Mouse (Mus musculus): ENCODE data around the gene Exog.

Exog gene

DNA sequence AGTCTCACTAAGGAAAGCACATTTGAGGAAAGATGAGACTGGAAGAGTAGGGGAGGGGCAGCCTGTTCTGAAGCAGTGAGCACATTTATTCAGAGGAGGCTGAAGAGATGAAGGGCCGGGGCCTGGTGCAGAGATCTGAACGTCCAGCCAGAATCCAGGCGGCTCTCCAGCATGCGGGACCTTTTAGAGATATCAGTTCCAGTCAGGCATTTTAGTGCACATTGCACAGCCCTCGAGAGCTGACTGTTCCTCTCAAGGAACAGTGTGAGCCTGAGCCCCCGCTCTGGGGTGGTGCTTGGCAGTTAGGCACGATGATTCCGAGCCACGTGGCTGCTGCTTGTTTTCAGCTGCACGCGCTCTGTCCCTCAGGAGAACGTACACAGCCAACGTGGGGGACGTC, 12.4 kb downstream of the Exog start:
- in situ Hi-C loops (cut with MboI; ENCODE audit: low sequenced_read_pairs), result no loop called here

DNA sequence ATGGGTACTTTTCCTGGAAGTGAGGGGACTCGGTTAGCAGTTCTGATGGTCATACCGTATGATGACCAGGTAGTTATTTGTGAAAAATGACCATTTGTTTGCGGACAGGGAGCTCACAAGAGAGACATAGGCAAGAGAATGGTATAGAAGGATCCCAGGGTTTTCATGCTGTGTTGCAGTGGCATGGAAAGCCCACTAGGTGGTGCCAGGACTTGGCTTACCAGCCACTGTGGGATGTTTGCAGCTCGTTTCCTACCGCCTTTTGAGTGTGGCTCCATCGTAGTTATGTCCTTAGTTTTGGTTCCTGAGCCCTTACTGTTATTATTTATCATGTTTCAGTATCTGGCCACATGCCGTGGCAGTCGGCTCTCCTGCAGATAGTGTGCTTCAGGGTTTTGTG, 15.7 kb downstream of the Exog start:
- in situ Hi-C loops (cut with MboI; ENCODE audit: low sequenced_read_pairs), result loop anchor here (10.0 kb wide), 1 partner anchor 114 kb away; the partner anchor contains the start of gene Scn5a

DNA sequence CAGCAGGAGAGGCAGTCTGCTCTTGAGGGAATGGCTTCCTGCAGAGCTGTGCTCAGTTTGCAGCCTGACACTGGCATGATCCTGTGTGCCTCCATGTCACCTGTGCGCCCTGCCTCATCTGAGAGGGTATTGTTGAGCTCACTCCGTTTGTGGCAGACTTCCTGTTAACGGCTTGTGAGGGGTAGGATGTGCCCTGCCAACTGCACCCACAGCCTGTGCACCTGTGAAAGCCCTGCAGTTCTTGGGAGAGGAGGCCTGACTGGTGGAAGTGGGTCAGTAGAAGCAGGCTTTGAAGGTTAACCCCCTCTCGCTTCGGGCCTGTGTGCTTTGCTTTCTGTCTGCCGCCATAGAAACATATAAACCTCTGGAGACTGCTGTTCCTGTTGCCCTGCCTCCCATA, 20.3 kb downstream of the Exog start:
- in situ Hi-C loops (cut with MboI; ENCODE audit: low sequenced_read_pairs), result loop anchor here (10.0 kb wide), 1 partner anchor 110 kb away; the partner anchor contains the start of gene Scn5a

DNA sequence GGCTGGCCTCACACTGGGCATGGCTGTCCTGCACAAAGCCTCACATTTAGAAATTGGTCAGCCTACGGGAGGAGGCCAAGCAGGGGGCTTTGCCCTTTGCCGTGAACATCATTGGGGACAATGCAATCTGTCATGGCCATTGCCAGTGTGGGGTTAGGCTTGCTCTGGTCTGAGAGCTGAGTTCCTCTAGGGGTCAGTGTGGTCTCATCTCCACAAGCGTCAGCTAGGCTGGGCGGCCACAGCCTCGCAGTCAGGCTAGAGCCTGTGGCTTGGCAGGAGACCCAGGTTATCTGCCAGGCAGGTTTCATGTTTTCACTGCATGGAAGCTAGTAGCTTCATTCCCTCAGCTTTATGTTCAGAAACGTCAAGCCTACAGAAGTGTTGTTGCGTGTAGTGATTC, 20.9 kb downstream of the Exog start:
- in situ Hi-C loops (cut with MboI; ENCODE audit: low sequenced_read_pairs), result loop anchor here (10.0 kb wide), 1 partner anchor 109 kb away; the partner anchor contains the start of gene Scn5a

DNA sequence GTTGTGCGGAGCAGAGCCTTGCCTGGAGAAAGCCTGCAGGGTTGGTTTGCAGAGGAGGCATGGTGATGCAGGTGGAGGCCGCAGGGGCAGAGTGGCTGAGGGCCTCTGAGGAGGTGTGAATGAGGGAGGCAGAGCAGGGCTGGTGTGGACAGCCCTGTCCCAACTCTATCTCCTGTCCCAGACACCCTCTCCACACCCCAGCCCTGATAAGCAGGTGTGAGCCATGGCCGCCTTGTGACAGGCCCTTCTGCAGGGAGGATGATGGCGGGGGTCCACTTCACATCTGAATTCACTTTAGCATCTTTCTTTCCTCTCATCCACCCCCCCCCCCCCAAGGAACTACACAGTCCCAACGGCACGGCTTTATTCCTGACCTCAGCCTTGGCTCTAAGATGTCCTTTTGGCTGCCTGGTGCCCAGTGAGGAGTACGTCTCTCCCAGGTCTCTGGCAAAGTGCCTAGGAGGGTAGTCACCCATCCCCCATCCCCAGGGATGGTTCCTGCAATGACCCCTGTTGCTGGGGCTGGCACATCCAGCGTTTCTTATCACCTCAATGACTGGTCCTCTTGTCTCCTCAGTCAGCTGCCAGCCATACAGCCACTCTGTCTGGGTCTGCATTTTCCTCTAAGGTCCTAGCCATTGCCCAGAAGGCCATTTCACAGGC, 25.1 kb downstream of the Exog start:
- in situ Hi-C loops (cut with MboI; ENCODE audit: low sequenced_read_pairs), result loop anchor here (10.0 kb wide), 1 partner anchor 105 kb away; the partner anchor contains the start of gene Scn5a

DNA sequence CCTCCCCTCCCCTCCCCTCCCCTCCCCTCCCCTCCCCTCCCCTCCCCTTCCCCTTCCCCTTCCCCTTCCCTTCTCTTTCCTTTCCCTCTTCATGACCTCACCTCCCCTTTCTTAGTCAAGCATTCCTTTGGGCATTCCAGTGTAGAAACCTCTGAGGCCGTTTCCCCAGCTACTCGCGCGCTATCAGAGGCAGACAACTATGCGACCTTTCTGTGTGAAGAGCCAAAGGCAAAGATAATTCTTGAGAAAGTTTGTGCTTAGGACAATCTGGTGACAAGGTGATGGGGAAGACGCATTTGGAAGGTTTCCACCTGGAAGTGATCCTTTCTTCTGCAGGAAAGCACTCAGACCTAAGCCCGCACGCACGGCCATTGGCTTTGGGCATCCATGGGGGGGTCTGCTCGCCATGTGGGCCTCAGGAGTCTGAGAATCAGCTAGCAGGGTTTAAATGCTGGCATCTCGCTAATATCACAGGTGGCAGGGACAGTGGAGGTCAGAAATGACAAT, 27.7 kb downstream of the Exog start:
- in situ Hi-C loops (cut with MboI; ENCODE audit: low sequenced_read_pairs), result no loop called here

DNA sequence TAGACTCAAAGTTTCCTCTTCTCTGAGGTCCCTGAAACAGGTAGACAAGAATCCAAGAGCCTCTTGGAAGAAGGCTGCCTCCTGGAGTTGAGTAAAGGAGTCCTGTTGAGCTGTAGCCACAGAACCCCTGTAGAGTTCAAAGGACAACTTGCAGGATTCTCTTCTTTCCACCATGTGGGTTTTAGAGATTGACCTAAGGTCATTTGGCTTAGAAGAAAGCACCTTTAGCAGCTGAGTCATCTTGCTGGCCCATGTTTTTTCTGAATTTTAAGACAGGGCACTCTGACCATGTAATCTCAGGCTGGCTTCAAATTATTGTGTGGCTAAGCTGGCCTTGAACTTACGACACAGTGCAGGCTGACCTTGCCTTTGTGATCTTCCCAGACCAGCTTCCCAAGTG, 28.3 kb downstream of the Exog start:
- in situ Hi-C loops (cut with MboI; ENCODE audit: low sequenced_read_pairs), result no loop called here

DNA sequence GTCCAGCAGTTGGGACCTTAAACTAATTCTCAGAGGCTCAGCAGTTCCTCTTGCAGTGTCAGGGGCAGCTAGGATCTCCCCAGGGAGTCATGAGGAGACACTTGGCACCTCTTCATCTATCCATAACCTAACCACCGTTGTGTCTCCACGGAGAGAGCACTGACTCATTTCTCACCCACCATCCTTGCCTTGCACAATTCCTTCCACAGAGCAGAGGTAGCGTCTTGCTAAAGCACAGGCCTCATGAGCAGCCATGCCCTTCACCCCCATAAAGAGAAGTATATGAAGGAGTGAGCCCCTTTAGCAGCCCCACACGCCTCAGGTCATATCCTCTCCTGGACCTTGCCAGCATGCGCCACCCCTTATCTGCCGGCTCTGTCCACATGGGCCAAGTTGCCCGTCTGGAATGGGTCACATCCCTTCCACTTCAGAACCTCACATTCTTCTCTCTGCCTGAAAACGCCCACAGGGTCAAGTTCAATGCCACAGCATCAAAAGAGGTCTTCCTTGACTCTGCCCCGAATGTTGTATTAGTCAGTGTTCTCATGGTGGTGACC, 28.9 kb downstream of the Exog start:
- in situ Hi-C loops (cut with MboI; ENCODE audit: low sequenced_read_pairs), result no loop called here

DNA sequence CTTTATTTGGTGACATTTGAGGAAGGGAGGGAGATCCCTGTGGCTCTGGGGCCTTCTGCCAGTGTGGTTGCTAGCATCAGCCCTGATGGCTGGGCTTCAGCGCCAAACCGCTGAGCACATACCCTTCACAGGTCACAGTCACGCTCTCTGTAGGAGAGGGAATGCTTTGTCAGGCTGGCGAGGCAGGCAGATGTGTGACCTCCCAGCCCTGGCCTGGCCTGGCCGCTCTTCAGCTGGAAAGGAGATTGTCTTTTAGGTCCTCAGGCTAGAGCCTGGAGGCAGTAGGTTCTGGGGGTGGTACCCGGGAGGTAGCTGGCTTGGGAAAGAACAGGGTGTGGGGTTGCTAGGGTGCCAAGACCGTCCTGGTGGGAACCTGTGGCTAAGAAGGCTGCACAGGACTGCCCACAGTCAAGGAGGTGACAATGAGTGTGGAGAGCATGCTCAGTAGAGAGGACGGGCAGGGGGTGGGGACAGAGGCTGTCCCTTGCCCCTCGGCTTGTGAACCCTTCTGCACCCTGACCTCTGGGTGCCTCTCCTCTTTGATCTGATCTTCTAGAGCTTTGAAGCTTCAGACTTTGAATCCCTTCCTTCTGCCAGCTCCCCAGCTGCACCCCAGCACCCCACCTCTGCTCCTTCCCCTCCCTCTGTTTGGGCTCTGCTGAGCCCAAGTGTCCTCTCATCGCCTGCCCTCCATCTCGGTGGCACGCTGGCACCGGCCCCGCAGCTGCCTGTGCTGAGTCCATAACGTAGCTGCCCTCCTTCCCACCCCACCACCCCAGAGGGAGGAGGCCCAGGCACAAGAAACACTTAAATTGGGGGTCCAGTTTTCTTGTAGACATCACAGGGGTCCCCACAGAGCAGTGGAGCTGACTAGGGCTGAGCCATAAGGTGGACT, 30.2 kb downstream of the Exog start:
- in situ Hi-C loops (cut with MboI; ENCODE audit: low sequenced_read_pairs), result no loop called here

DNA sequence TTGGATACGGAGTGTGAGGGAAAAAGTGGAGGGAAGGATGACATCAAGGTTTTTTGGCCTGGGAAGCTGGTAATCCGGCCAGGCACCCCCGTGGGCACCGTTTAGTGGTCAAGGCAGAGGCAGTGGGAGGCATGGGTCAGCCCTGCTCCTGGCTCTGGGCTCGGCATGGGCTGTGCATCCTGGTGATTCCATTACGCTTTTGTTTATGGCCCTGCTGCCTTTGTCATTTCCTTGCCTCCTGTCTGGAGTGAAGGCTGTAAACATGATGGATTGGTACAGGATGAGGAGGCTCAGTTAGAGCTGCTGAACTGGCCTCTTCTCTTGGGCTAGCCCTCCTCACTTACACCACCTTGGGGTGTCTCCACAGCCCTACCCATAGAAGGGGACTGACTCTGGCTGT, 33.0 kb downstream of the Exog start:
- in situ Hi-C loops (cut with MboI; ENCODE audit: low sequenced_read_pairs), result no loop called here

DNA sequence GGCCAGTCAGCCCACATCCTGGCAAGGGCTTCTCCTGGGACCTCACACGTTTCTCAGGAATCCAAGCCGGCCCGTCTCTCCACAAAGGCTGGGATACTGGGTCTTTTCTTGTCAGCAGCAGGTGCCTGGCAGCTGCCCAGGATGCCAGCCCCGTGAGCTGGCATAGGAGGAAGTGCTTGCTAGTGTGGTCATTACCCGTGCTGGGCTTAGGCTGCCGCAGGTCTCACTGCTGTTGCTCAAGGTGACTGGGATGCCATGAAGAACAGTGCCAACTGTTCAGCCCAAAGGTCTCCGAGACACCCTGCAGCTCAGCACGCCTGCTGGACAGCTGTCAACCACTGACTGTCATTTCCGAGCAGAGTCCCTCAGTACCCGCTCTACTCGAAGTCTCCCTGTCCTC, 33.6 kb downstream of the Exog start:
- in situ Hi-C loops (cut with MboI; ENCODE audit: low sequenced_read_pairs), result no loop called here

DNA sequence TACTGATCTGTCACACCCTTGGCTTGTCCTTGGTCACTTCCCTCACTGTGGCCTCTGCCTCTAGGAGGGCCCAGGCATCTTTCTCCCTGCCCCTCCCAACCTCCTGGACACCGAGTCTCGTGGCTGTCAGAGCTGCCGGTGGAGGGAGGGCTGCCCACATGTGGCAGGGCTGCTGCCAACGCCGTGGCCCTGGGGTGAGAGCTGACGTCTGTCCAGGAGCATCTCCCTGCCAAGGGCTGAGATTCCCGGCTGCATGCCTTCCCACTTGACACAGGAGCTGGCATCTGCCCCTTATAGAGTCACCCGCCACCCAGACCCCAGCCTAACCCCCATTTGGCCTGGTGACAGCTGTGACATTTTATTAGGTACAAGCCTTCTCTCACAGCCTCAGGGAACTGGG, 34.6 kb downstream of the Exog start:
- in situ Hi-C loops (cut with MboI; ENCODE audit: low sequenced_read_pairs), result no loop called here

DNA sequence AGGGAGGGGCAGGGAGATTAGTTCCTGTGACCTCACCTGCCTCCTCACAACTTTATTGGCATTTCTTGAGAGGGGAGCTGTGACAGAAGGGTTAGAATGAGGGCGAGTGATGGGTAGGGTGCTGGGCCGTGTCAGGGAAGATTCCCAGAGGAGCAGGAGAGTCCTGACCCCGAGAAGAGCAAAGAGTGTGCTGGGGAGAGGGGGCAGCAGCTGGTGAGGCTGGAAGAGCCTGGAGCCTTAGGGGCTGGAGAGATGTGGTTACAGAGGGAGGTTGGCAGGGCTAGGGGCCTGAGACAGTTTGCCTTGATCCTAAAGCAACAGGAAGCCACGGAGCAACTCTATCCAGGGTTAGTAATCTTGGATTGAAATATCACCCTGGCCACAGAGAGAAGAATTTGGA, 36.9 kb downstream of the Exog start:
- in situ Hi-C loops (cut with MboI; ENCODE audit: low sequenced_read_pairs), result no loop called here

DNA sequence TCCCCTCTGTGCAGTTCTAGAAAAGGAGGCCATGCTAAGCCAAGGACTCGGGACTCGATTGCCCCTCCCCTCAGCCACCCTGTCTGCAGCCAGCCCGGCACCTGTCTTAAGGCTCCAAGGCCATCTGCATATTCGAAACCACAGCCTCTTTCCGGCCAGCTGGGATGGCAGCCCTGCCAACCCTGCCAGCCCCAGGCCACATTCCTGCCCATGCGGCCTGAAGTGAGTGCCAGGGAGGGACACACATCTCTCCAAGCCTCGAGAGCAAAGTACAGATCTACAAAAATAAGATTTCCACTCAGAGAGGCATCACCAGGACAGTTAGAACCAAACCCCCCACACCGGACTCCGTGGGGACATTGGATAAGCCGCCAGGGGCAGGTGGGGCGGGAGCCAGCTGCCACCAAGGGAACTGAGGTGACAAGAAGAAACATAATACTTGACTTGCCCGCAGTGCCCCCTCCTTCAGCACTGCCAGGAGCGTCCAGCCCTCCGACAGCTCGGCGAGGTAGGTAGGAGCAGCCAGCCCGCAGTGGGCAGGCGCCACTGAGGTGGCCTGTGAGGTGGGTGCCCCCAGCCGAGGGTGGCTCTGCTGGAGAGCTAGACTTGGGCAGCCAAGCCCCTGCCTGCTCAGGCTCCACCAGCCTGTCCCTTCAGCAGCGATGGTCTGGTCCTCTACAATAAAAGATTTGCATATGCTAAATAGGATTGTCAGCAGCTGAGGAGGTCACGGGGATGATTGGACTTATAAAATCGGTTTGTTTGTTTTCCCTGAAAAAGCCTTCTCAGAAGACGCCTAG, 39.0 kb downstream of the Exog start:
- in situ Hi-C loops (cut with MboI; ENCODE audit: low sequenced_read_pairs), result no loop called here

DNA sequence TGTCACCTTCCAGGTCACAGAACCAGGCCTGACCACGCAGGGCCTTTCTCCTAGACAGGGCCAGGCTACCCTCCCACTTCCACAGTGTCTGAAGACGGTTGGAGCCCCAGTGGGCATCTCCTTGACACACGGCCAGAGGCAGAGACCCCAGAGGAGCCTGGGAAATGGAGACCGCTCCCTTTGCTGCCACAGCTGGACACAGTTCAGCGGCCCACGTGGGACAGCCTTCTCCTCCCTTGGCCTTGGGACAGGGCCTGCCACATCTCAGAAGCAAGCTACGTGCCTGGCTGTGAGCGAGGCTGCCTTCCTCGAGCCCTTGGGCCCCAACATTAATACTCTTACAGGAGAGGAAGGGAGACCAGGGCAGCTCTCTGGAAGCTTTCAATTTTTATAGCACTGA, 39.7 kb downstream of the Exog start:
- in situ Hi-C loops (cut with MboI; ENCODE audit: low sequenced_read_pairs), result no loop called here

DNA sequence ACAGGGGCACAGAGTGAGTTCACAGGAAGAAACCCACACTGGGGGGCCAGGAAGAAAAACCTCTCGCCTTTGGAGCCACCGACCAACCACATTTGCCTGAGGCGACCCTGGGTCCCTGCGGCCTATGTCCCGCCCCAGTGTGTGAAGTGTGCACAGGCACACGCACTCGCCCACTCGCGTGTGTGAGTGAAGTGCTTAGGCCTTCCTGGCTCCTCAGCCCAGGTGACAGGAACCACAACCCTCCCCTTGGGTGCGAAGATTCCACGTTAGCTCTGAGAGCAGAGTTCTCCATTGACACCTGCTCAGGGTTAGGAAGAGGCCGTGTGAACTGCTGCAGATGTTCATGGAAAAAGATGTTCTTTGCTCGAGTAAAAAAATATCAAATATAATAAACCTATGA, 40.1 kb downstream of the Exog start:
- in situ Hi-C loops (cut with MboI; ENCODE audit: low sequenced_read_pairs), result no loop called here

DNA sequence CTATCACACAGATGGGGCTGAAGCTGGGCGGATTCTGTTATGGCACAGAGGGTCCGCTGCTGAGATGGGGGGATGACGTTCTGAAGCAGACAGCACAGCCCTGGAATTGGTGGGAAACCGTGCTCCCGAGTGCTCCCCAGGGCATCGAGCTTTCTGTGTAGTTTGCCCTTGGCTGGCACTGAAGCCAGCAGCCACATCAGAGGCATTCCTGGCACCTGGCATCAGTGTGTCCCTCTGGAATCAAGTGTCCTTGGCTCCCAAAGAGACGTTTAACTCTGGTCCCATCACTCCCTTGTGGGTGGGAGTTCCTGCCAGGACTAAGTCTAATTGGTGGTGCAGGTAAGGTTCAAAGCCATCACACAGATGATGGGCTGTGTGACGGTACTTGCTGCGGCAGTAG, 51.6 kb downstream of the Exog start:
- in situ Hi-C loops (cut with MboI; ENCODE audit: low sequenced_read_pairs), result no loop called here

DNA sequence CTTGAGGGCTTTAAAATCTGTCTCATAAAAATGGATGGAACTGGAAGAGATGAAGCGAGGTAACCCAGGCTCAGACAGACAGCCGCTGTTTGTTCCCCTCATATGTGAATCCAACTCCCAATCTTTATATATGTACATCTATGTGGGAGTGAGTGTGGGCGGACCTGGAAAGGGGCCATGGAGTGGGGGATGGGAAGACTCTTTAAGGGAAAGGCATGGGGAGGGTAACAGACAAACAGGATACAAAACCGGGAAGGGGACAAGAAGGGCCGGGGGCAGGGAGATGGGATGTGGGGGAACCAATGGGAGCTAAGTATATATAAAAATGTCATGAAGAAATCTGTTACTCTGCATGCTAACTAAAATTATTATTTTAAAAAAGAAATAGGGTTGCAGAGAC, 52.2 kb downstream of the Exog start:
- in situ Hi-C loops (cut with MboI; ENCODE audit: low sequenced_read_pairs), result no loop called here

DNA sequence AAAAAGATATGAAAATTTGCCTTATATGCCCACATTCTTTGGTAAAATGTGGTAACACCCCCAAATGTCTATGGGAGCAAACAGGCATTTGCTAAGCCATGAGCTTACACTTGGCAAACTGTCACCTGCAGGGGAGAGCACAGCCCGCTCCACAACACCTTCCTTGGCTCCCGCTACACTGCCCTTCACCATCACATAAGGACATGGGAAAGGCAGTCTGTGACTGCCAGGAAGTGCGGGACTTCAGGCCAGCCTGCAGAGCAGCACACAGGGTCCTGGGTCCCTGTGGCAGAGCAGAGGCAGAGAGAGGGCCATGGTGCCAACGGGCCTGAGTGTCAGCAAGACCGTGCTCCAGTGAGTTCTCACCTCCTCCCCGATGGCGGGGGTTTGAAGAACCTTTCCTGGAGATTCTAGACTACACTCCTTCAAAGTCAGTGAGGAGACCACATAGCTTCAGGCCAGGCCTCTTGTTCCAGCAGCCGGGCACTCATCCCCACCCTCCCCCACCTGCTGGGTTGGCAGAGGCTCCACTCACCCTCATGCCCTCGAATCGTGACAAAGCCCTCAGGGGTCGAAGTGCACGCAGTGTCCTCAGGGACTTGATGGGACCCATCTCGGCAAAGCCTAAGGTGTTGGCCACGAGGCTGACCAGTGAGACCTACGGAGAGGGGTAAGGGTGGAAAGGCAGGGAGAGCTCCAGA, 53.0 kb downstream of the Exog start:
- in situ Hi-C loops (cut with MboI; ENCODE audit: low sequenced_read_pairs), result no loop called here

DNA sequence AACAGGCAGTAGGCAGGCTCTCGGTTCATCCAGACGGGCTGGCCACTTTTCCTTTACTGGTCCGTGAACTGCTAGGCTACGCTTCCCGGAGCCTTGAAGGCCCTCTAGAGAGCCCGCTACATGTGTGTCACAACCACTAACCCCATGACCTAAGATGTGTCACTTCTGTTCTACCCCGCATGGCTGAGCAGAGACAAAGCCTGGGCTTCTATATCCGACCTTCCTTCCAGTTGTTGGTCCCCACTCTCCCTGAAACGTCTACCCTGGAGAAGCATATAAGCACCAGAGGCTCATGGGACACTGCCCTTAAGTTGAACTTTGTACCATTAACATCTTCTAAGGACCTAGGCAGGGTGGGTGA, 53.5 kb downstream of the Exog start:
- in situ Hi-C loops (cut with MboI; ENCODE audit: low sequenced_read_pairs), result no loop called here

All from CH12F3 (cell line).